Mouse (Mus musculus) hindbrain, embryonic 12.5 days (tissue): Measurements from ENCODE around the gene Tut7. TPM values are rescaled to one million over a fixed set of nuclear protein-coding genes. Genes with fewer than 3 reads are reported as not detected.
"Not testable (repeated sequence)": the region's sequence is repeated elsewhere in the genome, so short reads cannot be mapped to it uniquely, and the experiment has no call there.

ENCODE experiments used
- ATAC-seq: fragments of 200-750 bp; cut with Nextera tagmentation; 2 replicates; pipeline ENCODE4 v1.8.0; 2017; ENCODE audit warnings: moderate TSS enrichment; ENCODE audit not compliant: low FRiP score
- H3K27ac ChIP-seq: fragments of 300-500 bp; sonication (generic); 2 replicates; pipeline ENCODE4 v1.5.1; 2016; ENCODE audit warnings: mild to moderate bottlenecking
- H3K27me3 ChIP-seq: fragments of 300-500 bp; sonication (generic); 2 replicates; pipeline ENCODE4 v1.6.1; 2016; ENCODE audit warnings: mild to moderate bottlenecking
- H3K36me3 ChIP-seq: fragments of 300-500 bp; sonication (generic); 2 replicates; pipeline ENCODE4 v1.6.1; 2016; ENCODE audit warnings: mild to moderate bottlenecking
- H3K4me1 ChIP-seq: fragments of 300-500 bp; sonication (generic); 2 replicates; pipeline ENCODE4 v1.6.1; 2016
- H3K4me2 ChIP-seq: fragments of 300-500 bp; sonication (generic); replicated peaks from 2 replicates; pipeline ENCODE4 v1.6.1; 2016; ENCODE audit warnings: mild to moderate bottlenecking
- H3K4me3 ChIP-seq: fragments of 300-500 bp; sonication (generic); 2 replicates; pipeline ENCODE4 v1.5.1; 2016; ENCODE audit warnings: mild to moderate bottlenecking
- H3K9ac ChIP-seq: fragments of 300-500 bp; sonication (generic); 2 replicates; pipeline ENCODE4 v1.6.1; 2016; ENCODE audit warnings: mild to moderate bottlenecking, moderate library complexity
- H3K9me3 ChIP-seq: fragments of 300-500 bp; sonication (generic); replicated peaks from 2 replicates; pipeline ENCODE4 v1.6.1; 2016; ENCODE audit warnings: mild to moderate bottlenecking
- WGBS: fragments of 180-500 bp; shearing (Covaris S2); methylation state at CpG from one replicate; pipeline ENCODE4 v1.1.7; 2016; 5-methylcytosine and 5-hydroxymethylcytosine counted together
- polyA plus RNA-seq: library from polyadenylated mRNA; unstranded; fragments of >200 nt; fragmentation: Nextera tagmentation; extraction: Ambion mirVana; gene quantifications from 2 replicates; pipeline ENCODE4 v1.2.1, GENCODE M21; 2016

The Tut7 gene
- polyA plus RNA-seq, 1 experiment from 2014 or later, result 62.9 TPM

DNA sequence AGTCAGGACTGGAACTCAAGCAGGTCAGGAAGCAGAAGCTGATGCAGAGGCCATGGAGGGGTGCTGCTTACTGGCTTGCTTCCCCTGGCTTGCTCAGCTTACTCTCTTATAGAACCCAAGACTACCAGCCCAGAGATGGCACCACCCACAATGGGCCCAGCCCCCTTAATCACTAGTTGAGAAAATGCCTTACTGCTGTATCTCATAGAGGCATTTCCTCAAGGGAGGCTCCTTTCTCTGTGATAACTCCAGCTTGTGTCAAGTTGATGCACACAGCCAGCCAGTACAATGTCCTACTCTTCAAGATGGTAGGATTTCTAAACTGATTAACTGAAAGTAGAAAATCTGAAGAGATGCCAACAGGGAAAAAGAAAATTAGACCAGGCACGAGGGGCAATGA lies 100.9 kb downstream of the Tut7 start:
- not testable (repeated sequence) for H3K4me2 ChIP-seq, ATAC-seq, H3K9me3 ChIP-seq, H3K27me3 ChIP-seq, H3K4me1 ChIP-seq, H3K4me3 ChIP-seq, H3K27ac ChIP-seq, H3K9ac ChIP-seq, H3K36me3 ChIP-seq
- WGBS, result 97% methylated on average over 1 of the region's 1 CpGs

Other genes starting within 250 kb of the Tut7 start
- 34.2 and 40.8 TPM in 2 replicates for gene Agtpbp1, start 237.9 kb downstream of the Tut7 start, polyA plus RNA-seq
- gene Naa35, start 237.9 kb downstream of the Tut7 start, polyA plus RNA-seq, result 108 and 143 TPM in 2 replicates
- gene Golm1, start 147.3 kb downstream of the Tut7 start, polyA plus RNA-seq, result 91.3 and 93.3 TPM in 2 replicates
- gene 4921517D22Rik, start 129.0 kb downstream of the Tut7 start, polyA plus RNA-seq, result not detected in 2 replicates
- 0.04 TPM in 1 of 2 replicates, not detected in the other for gene Spata31d1a, start 112.8 kb downstream of the Tut7 start, polyA plus RNA-seq
- not detected in 2 replicates for gene Spata31d1b, start 110.9 kb downstream of the Tut7 start, polyA plus RNA-seq
- gene Spata31d1d, start 91.4 kb downstream of the Tut7 start, polyA plus RNA-seq, result not detected in 2 replicates
- 0.10 TPM in 1 of 2 replicates, not detected in the other for gene 1700014D04Rik, start 76.4 kb downstream of the Tut7 start, polyA plus RNA-seq
- gene Isca1, start 53.3 kb downstream of the Tut7 start, polyA plus RNA-seq, result 124 and 130 TPM in 2 replicates
- not detected in 2 replicates for gene Gm49354, start 40.9 kb downstream of the Tut7 start, polyA plus RNA-seq